Mouse (Mus musculus): ENCODE measurements at regions not wholly inside any gene's neighbourhood (a gene's known extent, or its start where the extent isn't known, plus 50 kb on each side); places are given as distances from the start of the nearest gene placed in this dataset.

DNA sequence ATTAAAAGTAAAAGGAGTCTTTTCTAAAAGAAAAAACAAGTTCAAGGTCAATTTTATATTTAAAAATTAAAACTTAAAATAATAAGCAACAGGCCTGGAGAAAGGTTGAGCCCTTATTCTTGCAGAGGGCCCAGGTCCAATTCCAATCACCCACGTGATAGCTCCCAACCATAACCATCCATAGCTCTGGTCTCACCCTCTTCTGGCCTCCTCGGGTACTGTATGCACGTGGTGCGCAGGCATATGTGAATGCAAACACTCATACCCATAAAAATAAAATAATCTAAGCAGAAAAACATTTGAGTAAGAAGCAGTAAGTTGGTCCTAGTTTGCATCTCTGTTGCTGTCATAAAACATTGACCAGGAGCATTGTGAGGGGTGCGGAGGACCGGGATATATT, 119.8 kb upstream of the Dapk1 start:
- TF ChIP-seq CTCF (IDR thresholded peaks at IDR 0.05; ENCODE audit: borderline replicate concordance, insufficient read depth, low read depth, low read length) = no peak
- no peak for TF ChIP-seq POLR2A (IDR thresholded peaks at IDR 0.05; ENCODE audit: borderline replicate concordance, insufficient read depth, low read length)

Measured in cerebellum, adult 2 months (tissue).